In the genomic region with DNA sequence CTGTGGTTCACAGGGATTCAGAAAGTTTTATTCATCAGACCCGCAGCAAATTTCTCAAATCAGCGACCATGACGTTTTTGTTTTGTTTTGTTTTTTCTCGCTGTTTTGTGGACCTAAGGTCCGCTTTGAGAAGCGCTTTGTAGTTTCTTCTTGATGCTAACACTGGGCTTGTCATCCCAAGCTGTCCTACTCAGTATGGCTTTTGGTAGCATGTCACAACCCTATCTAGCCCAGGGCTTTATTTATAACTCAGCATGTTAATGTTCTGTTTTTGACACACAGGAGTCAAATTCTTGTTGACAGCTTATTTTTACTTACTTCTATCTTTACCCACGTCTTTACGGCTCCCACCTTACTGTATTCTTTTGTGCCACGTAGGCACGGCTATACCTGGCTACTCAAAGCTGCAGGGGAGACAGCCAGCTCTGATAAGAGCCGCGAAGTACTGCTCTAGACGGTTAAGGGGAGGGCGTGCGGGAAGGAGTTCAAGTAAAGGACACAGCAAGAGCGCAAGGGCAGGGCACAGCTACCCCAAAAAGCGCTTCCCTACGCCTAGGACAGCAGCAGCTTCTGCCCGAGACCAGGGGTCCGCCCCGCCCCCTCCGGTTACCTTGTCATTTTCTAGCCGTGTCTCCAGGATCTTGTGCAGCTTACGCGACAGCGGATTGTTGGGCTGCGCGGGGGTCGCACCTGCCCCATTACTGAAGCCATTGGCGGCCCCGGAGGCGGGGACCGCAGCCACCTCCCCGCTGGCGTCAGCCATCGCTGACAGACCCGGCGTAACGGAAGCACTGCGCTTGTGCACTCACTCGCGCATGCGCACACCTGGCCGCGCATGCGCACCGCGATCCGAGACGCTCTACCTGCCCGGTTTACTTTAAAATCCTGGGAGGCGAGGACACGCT, we compare ENCODE assay signal across 8 mouse cellular contexts. TPM values are rescaled to one million over a fixed set of nuclear protein-coding genes. Genes with fewer than 3 reads are reported as not detected.
A peak's percentile ranks its signal among the peaks of the same experiment; 100 is the strongest.
DNase-seq lines count a peak whose midpoint lies in the region; ATAC-seq and TF ChIP-seq lines count a peak whose summit lies in the region.

A gene (minus strand): TSS at position 802 of the 905 bp plus-strand sequence.

- 5% methylated on average over 53 of the region's 53 CpGs for WGBS in forebrain, embryonic 15.5 days
- WGBS in lung, adult 2 months = 2% methylated on average over 53 of the region's 53 CpGs

- peak; percentile 95 for TF ChIP-seq POLR2A in lung, adult 2 months (IDR thresholded peaks at IDR 0.05; ENCODE audit: borderline replicate concordance, extremely low read depth, low read depth, low read length)

- DNase-seq in ES-CJ7 (ENCODE audit: low read depth, low spot score) = peak; percentile 92
- peak; percentile 85 for DNase-seq in cerebellum, adult 11 months
- peak; percentile 71 for DNase-seq in heart, postnatal 25 days (ENCODE audit: low spot score)
- peak; percentile 81 to 89 for DNase-seq in layer of hippocampus, adult 18-20 months (ENCODE audit: low spot score in 2 of 2)
- DNase-seq in lung, adult 2 months = peak; percentile 78
- peak; percentile 79 to 82 for DNase-seq in thymus, adult 18-20 months

- peak within 1 kb of the TSS; percentile 71 for H3K9ac ChIP-seq in forebrain, embryonic 15.5 days (replicated peaks)

- no peaks in the 10 kb centered on the region for H3K27me3 ChIP-seq in forebrain, embryonic 15.5 days

- peak; percentile 96 for ATAC-seq in forebrain, embryonic 15.5 days (replicated peaks)
- peak; percentile 78 for ATAC-seq in neutrophil, adult 5-6 weeks (ENCODE audit: extremely low read depth, insufficient number of reproducible peaks, low FRiP score, poor library complexity, severe bottlenecking)

- H3K36me3 ChIP-seq in forebrain, embryonic 15.5 days = peaks cover 12% of the 10 kb centered on the region

- intact Hi-C loops in heart, postnatal 25 days (cut with DNase I) = no loop called here

- H3K4me2 ChIP-seq in forebrain, embryonic 15.5 days (replicated peaks) = peak within 1 kb of the TSS; percentile 70

- H3K4me3 ChIP-seq in forebrain, embryonic 15.5 days = peak within 1 kb of the TSS; percentile 54
- peak within 1 kb of the TSS; percentile 99 for H3K4me3 ChIP-seq in lung, adult 2 months (replicated peaks; ENCODE audit: extremely low read depth, low read depth, low read length)

- peaks cover 7% of the 10 kb centered on the region for H3K4me1 ChIP-seq in forebrain, embryonic 15.5 days
- no peaks in the 10 kb centered on the region for H3K4me1 ChIP-seq in lung, adult 2 months (ENCODE audit: control insufficient read depth, insufficient read depth, low read length)

- peak within 1 kb of the TSS; percentile 45 for H3K27ac ChIP-seq in forebrain, embryonic 15.5 days (replicated peaks)

- no peaks in the 10 kb centered on the region for H3K9me3 ChIP-seq in forebrain, embryonic 15.5 days

- no peak for TF ChIP-seq CTCF in lung, adult 2 months (IDR thresholded peaks at IDR 0.05; ENCODE audit: insufficient read depth, low read length)

RNA-seq across cellular contexts. Expression of the gene that starts here (rescaled TPM):
- polyA plus RNA-seq in forebrain, embryonic 15.5 days (2015; fragmentation: Nextera tagmentation; extraction: Ambion mirVana) = 63.9 and 72.0 TPM in 2 replicates
- 10 to 100 TPM; 54.5 to 56.3 TPM for total RNA-seq in heart, postnatal 25 days (2021)
- 10 to 100 TPM; 37.5 to 41.3 TPM for total RNA-seq in layer of hippocampus, adult 18-20 months (2021)
- 12.4 and 15.8 TPM in 2 replicates for polyA plus RNA-seq in lung, adult 2 months (2012; rRNA removed)
- total RNA-seq in neutrophil, adult 5-6 weeks (2017) = 24.7 and 27.0 TPM in 2 replicates

Comparison
In these comparisons a context has a peak if more than half of its experiments do, and no peak if none do; other contexts are left out.
1. Peak in every context shown above with its lines: DNase-seq, ATAC-seq, H3K4me3 ChIP-seq and H3K27ac ChIP-seq.